Mouse (Mus musculus): Measurements from ENCODE around the gene Cetn2. TPM values are rescaled to one million over a fixed set of nuclear protein-coding genes. Genes with fewer than 3 reads are reported as not detected.

The Cetn2 gene
- polyA plus RNA-seq (2016; fragmentation: Nextera tagmentation; extraction: Ambion mirVana) = 74.9 and 80.1 TPM in 2 replicates

GRCm38 (mm10) chrX:72917884-72918681 lies at the start of gene Cetn2, which contains the start of gene Nsdhl:
Gene Cetn2 (minus strand): TSS chrX:72918411.
Gene Nsdhl (plus strand): TSS chrX:72918557.
- H3K4me3 ChIP-seq = peak within 1 kb of the TSS; percentile 63
- H3K27ac ChIP-seq = peak within 1 kb of the TSS; percentile 79
- no peaks in the 10 kb centered on the region for H3K4me1 ChIP-seq

GRCm38 (mm10) chrX:72962743-72963142 lies 44.5 kb upstream of the Cetn2 start:
- Histone ChIP-seq H3K4me1 (no peaks in the 10 kb centered on the region), H3K27me3 (ENCODE audit: low read depth, poor library complexity, severe bottlenecking) (peaks cover 49% of the 10 kb centered on the region), H3K27ac (no peak overlapping the region), H3K4me3 (no peak overlapping the region), H3K36me3 (peaks cover 19% of the 10 kb centered on the region; the same call in 1 of the 2 replicates), H3K9me3 (replicated peaks) (no peaks in the 10 kb centered on the region)
- 84% methylated on average over 3 of the region's 3 CpGs for WGBS
- no peak for DNase-seq (ENCODE audit: low spot score)

More at GRCm38 (mm10) chrX:72917884-72918681, at the start of gene Cetn2, which contains the start of gene Nsdhl:
- Histone ChIP-seq H3K27me3 (ENCODE audit: low read depth, poor library complexity, severe bottlenecking) (peaks cover 19% of the 10 kb centered on the region), H3K36me3 (0 out of 2 replicates have a peak, but pooled peaks cover 6% of the 10 kb centered on the region), H3K9me3 (replicated peaks) (no peaks in the 10 kb centered on the region)
- DNase-seq (ENCODE audit: low spot score) = peak; percentile 80
- 9% methylated on average over 41 of the region's 41 CpGs for WGBS

GRCm38 (mm10) chrX:72961511-72961910 lies 43.3 kb upstream of the Cetn2 start:
- no peak overlapping the region for H3K27ac ChIP-seq
- H3K4me1 ChIP-seq = no peaks in the 10 kb centered on the region
- 78% methylated on average over 3 of the region's 3 CpGs for WGBS
- peaks cover 29% of the 10 kb centered on the region for H3K36me3 ChIP-seq
- H3K4me3 ChIP-seq = no peak overlapping the region
- no peaks in the 10 kb centered on the region for H3K9me3 ChIP-seq (replicated peaks)
- H3K27me3 ChIP-seq (ENCODE audit: low read depth, poor library complexity, severe bottlenecking) = peaks cover 38% of the 10 kb centered on the region
- no peak for DNase-seq (ENCODE audit: low spot score)

- Histone ChIP-seq H3K4me3 (no peak overlapping the region), H3K27me3 (ENCODE audit: low read depth, poor library complexity, severe bottlenecking) (peaks cover 32% of the 10 kb centered on the region; the same call in 1 of the 2 replicates), H3K4me1 (no peaks in the 10 kb centered on the region), H3K36me3 (peaks cover 39% of the 10 kb centered on the region), H3K9me3 (replicated peaks) (no peaks in the 10 kb centered on the region), H3K27ac (no peak overlapping the region)
- WGBS = 90% methylated on average over 4 of the region's 4 CpGs
- DNase-seq (ENCODE audit: low spot score) = no peak
Observed at GRCm38 (mm10) chrX:72960431-72960830, 42.2 kb upstream of the Cetn2 start.

- no peak for DNase-seq (ENCODE audit: low spot score)
- Histone ChIP-seq H3K36me3 (peaks cover 67% of the 10 kb centered on the region), H3K4me3 (no peak overlapping the region), H3K27me3 (ENCODE audit: low read depth, poor library complexity, severe bottlenecking) (peaks cover 9% of the 10 kb centered on the region; the same call in 1 of the 2 replicates), H3K4me1 (no peaks in the 10 kb centered on the region), H3K27ac (no peak overlapping the region), H3K9me3 (replicated peaks) (no peaks in the 10 kb centered on the region)
- WGBS = 95% methylated on average over 4 of the region's 4 CpGs
Observed at GRCm38 (mm10) chrX:72956486-72956885, 38.3 kb upstream of the Cetn2 start.

GRCm38 (mm10) chrX:72953464-72953863 lies 35.3 kb upstream of the Cetn2 start:
- Histone ChIP-seq H3K36me3 (peaks cover 69% of the 10 kb centered on the region), H3K4me3 (no peak overlapping the region), H3K27me3 (ENCODE audit: low read depth, poor library complexity, severe bottlenecking) (0 out of 2 replicates have a peak, but pooled peaks cover 3% of the 10 kb centered on the region), H3K9me3 (replicated peaks) (no peaks in the 10 kb centered on the region), H3K27ac (no peak overlapping the region), H3K4me1 (no peaks in the 10 kb centered on the region)
- WGBS = 88% methylated on average over 4 of the region's 4 CpGs
- no peak for DNase-seq (ENCODE audit: low spot score)

GRCm38 (mm10) chrX:72921391-72921790 lies 3.2 kb upstream of the Cetn2 start:
- H3K4me3 ChIP-seq = no peak overlapping the region
- no peak overlapping the region for H3K27ac ChIP-seq
- no peak for DNase-seq (ENCODE audit: low spot score)
- no peaks in the 10 kb centered on the region for H3K4me1 ChIP-seq
- 91% methylated on average over 2 of the region's 2 CpGs for WGBS
- no peaks in the 10 kb centered on the region for H3K9me3 ChIP-seq (replicated peaks)
- peaks cover 19% of the 10 kb centered on the region for H3K27me3 ChIP-seq (ENCODE audit: low read depth, poor library complexity, severe bottlenecking)
- H3K36me3 ChIP-seq = peaks cover 12% of the 10 kb centered on the region

GRCm38 (mm10) chrX:72918682-72919059 lies 460 bp upstream of the Cetn2 start:
- Histone ChIP-seq H3K36me3 (0 out of 2 replicates have a peak, but pooled peaks cover 4% of the 10 kb centered on the region), H3K27ac (peak overlapping the region; percentile 79), H3K27me3 (ENCODE audit: low read depth, poor library complexity, severe bottlenecking) (peaks cover 19% of the 10 kb centered on the region), H3K4me1 (no peaks in the 10 kb centered on the region), H3K9me3 (replicated peaks) (no peaks in the 10 kb centered on the region), H3K4me3 (peak overlapping the region; percentile 63)
- no peak for DNase-seq (ENCODE audit: low spot score)
- 16% methylated on average over 6 of the region's 6 CpGs for WGBS

GRCm38 (mm10) chrX:72911611-72912010 lies 6.6 kb downstream of the Cetn2 start:
- H3K27me3 ChIP-seq (ENCODE audit: low read depth, poor library complexity, severe bottlenecking) = no peaks in the 10 kb centered on the region
- no peak for DNase-seq (ENCODE audit: low spot score)
- H3K9me3 ChIP-seq (replicated peaks) = no peaks in the 10 kb centered on the region
- 0 out of 2 replicates have a peak, but pooled peaks cover 6% of the 10 kb centered on the region for H3K36me3 ChIP-seq
- 67% methylated on average over 1 of the region's 1 CpGs for WGBS
- H3K27ac ChIP-seq = no peak overlapping the region
- H3K4me3 ChIP-seq = no peak overlapping the region
- no peaks in the 10 kb centered on the region for H3K4me1 ChIP-seq

- Histone ChIP-seq H3K9me3 (replicated peaks) (no peaks in the 10 kb centered on the region), H3K27ac (no peak overlapping the region), H3K36me3 (no peaks in the 10 kb centered on the region), H3K4me3 (no peak overlapping the region), H3K27me3 (ENCODE audit: low read depth, poor library complexity, severe bottlenecking) (no peaks in the 10 kb centered on the region), H3K4me1 (no peaks in the 10 kb centered on the region)
- 30% methylated on average over 2 of the region's 2 CpGs for WGBS
- DNase-seq (ENCODE audit: low spot score) = peak; percentile 31
Observed at GRCm38 (mm10) chrX:72908404-72908741, 9.8 kb downstream of the Cetn2 start.

GRCm38 (mm10) chrX:72907619-72908403 lies 10.4 kb downstream of the Cetn2 start:
- Histone ChIP-seq H3K4me1 (no peaks in the 10 kb centered on the region), H3K9me3 (replicated peaks) (no peaks in the 10 kb centered on the region), H3K27me3 (ENCODE audit: low read depth, poor library complexity, severe bottlenecking) (no peaks in the 10 kb centered on the region), H3K36me3 (no peaks in the 10 kb centered on the region), H3K27ac (no peak overlapping the region), H3K4me3 (no peak overlapping the region)
- DNase-seq (ENCODE audit: low spot score) = no peak
- WGBS = 85% methylated on average over 6 of the region's 6 CpGs

GRCm38 (mm10) chrX:72902530-72902929 lies 15.7 kb downstream of the Cetn2 start:
- WGBS = 30% methylated on average over 1 of the region's 1 CpGs
- Histone ChIP-seq H3K9me3 (replicated peaks) (no peaks in the 10 kb centered on the region), H3K27me3 (ENCODE audit: low read depth, poor library complexity, severe bottlenecking) (0 out of 2 replicates have a peak, but pooled peaks cover 4% of the 10 kb centered on the region), H3K27ac (no peak overlapping the region), H3K4me3 (no peak overlapping the region), H3K4me1 (no peaks in the 10 kb centered on the region), H3K36me3 (no peaks in the 10 kb centered on the region)
- DNase-seq (ENCODE audit: low spot score) = no peak

GRCm38 (mm10) chrX:72896055-72896437 lies 22.2 kb downstream of the Cetn2 start:
- no peak for DNase-seq (ENCODE audit: low spot score)
- H3K4me3 ChIP-seq = no peak overlapping the region
- H3K27ac ChIP-seq = no peak overlapping the region
- H3K4me1 ChIP-seq = no peaks in the 10 kb centered on the region
- 68% methylated on average over 1 of the region's 1 CpGs for WGBS
- H3K9me3 ChIP-seq (replicated peaks) = no peaks in the 10 kb centered on the region
- H3K36me3 ChIP-seq = no peaks in the 10 kb centered on the region
- 0 out of 2 replicates have a peak, but pooled peaks cover 10% of the 10 kb centered on the region for H3K27me3 ChIP-seq (ENCODE audit: low read depth, poor library complexity, severe bottlenecking)

Data from limb, embryonic 10.5 days (tissue).